Mouse (Mus musculus) right cerebral cortex, postnatal 14 days (tissue): ENCODE data around the gene Slc8a2.
A peak's percentile ranks its signal among the peaks of the same experiment; 100 is the strongest.

Experiments
- DNase-seq: peaks from one replicate; pipeline ENCODE4 v3.0.0; 2022

Gene Slc8a2

DNA sequence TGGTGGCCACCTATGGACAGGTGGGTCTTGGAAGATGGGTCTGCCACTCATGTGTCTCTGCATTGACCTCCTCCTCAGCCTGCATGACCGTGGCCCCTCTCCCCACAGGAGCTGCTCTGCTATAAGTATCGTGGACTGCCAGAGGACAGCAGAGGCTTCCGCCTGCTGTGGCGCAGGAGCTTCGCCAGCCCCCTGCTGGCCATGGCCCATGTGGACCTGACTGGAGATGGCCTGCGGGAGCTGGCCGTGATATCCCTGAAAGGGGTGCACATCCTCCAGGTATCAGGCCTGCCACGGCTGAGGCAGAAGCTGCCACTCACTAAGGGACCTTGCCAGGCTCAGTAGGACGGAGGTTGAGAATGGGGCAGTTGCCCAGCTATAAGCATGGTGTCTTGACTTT is 3.8 kb upstream of the Slc8a2 start:
- no peak for DNase-seq

DNA sequence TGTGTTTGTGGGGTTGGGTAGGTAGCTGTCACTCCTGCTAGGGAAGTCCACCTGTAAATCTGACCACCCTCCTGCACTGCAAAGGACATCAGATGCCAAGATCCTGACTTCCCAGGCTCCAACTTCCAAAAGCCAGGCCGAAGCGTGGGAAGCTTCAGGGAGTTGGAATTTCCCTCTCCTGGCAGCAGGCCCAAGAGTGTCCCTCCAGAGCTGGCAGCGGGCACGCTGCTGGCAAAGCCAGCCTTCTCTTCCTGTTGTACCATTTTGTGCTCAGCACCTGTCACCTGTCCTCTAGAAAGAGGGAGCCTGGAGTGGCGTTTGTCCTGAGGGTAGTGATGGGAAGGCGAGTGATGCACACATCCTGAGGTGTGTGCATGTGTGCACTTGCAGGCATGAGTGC is 1.3 kb upstream of the Slc8a2 start:
- DNase-seq: peak; percentile 57

DNA sequence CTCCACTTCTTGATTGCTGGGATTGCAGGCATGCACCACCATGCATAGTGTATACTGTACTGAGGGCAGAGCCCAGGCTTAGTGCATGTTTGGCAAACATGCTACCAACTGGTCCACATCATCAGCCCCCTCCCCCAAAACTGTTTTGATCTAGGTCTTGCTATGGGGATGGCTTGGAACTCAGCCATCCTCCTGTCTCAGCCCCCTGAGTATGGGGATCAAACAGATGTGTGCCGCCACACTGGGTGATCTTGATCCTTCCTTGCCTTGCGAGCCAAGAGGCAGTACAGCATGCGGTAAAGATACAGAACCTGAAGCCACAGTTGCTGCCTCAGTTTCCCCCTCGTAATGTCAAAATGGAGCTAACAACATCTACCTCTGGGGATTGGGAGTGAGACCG is 727 bp upstream of the Slc8a2 start:
- DNase-seq: no peak

DNA sequence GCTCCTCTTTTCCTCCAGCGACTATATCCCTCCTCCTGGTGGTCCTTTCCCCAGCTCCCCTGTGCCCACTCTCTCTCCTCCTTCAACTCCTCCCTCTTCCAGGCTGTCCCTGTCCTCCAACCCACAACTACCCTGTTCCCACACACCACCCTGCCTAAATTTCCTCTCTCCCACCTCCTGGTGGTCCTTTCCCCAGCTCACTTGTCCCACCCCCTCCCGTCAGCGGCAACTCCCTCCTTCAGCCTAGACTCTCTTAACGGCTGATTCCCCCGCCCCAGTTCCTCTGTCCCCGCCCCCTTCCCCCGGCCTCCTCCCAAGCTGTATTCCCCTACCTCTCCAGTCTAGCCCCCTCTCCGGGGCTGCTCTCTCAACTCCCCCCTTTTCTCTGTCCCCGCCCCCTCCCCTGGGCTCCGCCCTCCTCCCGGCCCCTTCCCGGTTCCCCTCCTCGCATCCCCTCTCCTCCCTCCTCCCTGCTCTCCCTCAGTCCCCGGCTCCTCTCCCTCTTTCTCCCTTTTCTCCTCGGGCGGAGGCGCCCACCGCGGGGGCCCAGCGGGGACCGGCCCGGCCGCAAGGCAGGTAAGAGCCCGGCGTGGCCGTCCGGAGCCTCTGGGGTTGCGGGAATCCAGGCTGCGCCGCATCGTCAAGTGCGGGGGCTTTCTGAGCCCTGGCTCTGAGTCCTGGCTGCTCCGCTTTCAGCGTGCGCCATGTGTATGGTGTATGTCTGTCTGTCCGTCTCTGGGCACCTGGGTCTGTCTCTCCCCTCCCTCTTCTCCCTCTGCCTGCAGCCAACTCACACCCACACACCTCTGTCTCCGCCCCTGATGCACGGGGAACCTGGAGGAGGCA is 443 bp downstream of the Slc8a2 start:
- DNase-seq: peak; percentile 74

DNA sequence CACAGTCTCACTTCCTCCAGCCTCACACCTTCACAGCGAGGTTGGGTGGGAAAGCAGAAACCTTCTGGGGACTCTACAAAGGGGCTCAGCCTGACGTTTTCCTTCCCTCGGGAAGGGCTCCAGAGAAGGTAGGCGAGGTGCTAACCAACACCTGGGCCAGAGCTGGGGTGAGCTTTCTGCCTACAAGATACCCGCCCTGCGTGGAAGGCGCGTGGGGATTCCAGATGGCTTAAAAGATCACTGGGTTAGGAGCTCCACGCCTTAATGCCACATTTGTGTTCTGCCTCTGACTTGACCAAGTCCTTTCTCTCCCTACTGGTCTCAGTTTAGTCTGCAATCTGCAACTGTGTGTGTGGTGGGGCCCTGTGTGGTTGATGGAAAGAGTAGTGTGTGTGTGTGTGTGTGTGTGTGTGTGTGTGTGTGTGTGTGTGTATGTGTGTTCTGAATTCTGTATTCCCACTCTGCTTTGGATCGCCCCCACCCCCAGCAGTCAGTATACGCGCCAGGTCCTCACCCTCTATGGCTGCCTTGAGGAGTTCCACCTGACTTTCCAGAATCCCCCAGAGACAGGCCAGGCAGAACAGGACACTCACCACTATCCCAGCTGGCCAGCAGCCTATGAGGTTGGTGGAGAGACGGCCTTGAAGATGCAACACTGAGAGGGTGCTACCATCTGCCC is 1.5 kb downstream of the Slc8a2 start:
- DNase-seq: no peak

DNA sequence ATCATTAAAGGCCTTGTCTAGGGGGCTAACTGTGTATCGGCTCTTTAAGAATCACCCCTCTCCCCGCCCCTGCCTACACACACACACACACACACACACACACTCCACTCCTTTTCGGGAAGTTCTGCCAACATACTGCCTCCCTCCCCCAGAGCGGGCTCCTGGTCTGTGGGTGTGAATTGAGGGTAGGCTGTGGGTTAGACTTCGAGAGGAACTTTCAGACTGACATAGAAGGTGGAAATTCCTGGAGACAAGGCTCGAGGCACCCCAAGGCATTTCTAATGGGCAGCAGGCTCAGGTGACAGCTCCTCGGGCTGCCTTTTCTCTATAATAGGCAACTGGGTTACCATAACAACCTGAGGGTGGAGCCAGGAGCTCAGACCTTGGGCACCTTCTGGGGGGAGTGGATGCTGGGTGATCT is 2.5 kb downstream of the Slc8a2 start:
- DNase-seq: peak; percentile 40

DNA sequence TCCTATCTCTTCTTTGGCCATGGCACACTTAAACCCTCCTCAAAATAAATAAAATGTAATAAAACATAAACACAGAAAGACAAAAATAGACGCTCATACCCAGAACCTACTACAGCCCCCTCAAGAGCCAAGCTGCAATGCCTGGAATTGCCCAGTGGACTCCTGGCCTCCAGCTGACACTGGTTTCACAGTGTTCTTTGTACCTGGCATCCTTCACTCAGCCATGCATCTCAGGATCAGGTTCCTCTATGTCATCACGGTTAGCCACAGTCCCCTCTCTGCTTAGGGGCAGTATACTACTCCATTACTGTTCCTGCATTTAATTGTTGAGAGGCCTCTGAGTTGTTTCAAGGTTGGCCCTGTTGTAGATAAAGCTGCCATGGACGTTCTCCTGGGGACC is 3.3 kb downstream of the Slc8a2 start:
- DNase-seq: no peak

DNA sequence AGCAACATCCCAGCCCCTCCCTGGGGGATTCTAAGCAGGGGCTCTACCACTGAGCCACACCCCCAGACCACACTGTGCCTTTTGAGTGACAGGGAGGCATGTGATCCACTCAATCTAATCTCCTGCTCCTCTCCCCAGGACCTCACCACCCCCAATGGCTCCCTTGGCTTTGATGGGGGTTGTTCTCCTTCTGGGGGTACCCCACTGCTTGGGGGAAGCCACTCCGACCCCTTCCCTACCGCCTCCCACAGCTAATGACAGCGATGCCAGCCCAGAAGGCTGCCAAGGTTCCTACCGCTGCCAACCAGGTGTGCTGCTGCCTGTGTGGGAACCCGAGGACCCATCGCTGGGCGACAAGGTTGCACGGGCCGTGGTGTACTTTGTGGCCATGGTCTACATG is 4.1 kb downstream of the Slc8a2 start:
- no peak for DNase-seq

DNA sequence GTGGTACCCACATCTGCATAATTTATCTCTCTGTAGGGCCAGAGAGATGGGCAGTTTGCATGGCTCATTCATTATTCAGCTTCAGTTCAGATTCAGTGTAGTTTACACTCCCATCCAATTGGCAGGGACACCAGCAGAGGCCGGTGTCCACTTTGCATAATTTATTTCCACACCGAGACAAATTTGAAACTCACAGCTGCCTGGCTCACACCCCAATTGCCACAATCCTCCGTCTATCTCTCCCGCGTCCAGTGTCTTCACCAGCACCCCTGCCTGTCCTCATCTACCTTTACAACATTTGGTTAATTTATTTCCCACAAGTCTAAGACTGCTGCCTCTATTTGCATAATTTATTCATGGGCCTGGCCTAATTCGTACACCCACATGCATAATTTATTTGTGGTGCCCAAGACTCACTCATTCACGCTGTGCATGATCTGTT is 5.3 kb downstream of the Slc8a2 start:
- DNase-seq: no peak

DNA sequence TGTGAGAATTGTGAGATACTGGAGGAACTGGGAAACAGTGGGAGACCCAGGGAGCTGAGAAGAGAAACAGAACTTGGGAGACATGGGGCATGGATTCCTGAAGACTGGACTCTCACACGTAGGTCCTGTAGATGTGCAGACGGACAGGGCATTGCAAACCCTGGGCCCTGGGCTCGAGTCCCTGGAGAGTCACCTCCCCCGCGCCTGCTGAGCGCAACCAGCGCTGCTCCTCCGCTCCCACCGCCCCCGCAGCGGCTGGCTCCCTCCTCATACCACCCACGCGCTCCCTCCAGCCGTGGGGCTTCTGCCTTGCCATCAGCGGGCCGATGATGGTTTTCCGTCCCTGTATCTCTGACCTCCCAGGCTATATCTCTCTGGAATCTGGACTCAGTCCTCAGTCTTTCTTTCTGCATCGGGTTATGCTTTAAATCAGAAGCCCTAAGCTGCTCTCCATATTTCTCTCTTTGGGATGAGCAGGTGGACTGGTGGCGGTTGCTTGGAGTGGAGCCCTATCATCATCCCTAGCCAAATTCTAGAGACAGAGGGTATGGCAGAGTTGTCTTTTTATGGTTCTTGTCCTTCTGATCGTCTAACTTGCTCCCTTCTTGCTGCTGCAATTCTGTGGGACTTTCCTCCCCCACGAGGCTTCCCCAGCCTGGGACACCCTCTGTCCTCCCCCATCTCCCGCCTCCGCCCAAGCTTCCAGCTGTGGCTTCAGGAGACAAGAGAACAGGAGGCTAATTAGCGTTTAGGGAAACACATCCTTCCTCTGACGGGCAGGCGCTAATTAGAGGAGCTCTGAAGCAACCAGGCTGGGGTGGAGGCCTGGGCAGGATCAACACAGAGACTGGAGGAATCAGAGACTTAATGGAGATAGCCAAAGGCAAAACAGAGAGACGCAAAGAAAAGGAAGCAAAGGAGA is 17.1 kb downstream of the Slc8a2 start:
- DNase-seq: peak; percentile 72

DNA sequence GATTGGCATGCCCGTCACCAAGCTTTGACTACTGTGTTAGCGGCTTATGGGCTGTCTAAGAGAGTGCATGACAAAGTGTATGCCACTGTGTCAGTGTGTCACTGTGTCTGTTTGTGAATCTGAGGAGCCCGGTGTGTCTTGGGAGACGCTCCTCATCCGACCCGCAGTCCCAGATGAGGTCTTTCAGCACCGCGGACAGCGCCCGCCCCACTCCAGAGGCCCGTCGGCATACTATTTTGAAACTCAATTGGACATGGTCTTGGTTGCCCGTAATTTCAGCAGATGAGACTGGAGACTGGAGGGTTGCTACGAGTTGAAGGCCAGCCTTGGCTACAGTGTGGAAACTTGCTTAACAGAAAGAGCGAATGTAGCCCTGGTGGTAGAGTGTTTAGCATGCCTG is 18.0 kb downstream of the Slc8a2 start:
- no peak for DNase-seq

DNA sequence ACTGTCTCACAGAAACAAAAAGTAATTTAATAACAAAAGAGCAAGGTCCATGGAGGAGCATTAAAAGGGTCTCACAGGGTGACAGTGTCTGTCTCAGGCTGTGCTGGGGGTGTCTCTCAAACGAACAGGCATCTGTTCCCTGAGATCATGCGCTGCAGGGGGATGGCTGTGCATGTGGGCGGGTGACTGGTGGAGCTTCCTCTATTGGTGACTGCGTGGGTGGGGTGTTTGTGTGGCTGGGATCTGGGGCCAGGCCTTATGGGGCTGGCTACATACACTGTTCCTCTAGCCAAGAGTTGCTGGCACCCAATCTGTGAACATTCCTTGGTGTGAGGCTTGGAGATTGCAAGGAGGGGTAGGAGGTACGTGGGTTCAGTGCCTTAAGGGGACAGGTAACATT is 19.6 kb downstream of the Slc8a2 start:
- DNase-seq: peak; percentile 78

DNA sequence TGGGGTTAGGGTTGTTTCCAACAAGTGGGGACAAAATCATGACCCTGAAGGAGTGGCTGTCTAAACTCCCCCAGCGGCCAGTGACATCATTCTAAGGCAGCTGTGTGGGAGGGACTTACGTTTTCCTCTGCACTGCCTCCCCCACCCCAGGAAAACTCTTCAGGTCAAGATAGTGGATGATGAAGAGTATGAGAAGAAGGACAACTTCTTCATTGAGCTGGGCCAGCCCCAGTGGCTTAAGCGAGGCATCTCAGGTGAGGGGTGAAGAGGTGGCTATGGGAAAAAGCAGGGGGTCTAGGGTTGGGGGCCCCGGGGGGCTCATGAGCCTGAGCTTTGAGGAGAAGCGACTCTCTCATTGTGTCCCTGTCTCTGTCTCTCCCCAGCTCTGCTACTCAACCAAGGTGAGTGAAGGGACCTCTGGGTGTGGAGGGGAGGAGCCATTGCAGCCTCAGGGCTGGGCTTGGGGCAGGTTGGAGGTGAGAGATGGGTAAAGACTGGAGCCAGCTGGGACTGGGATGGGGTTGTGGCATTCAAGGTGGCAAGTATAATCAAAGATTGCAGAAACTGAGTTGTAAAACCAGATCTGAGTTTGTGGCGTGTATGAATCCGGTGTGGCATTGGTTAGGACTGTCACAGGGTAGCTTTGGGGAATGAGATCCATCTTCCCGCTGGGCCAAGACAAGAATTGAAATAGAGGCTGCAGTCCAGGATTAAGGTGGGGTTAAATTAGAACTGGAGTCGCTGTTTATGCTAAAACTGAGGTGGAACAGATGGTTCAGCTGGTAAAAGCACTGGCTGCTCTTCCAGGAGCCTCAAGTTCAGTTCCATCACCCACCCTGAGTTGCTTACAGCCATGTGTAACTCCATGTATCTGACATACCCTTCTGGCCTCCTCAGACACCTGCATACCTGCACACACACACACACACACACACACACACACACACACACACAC is 20.8 kb downstream of the Slc8a2 start:
- DNase-seq: no peak

DNA sequence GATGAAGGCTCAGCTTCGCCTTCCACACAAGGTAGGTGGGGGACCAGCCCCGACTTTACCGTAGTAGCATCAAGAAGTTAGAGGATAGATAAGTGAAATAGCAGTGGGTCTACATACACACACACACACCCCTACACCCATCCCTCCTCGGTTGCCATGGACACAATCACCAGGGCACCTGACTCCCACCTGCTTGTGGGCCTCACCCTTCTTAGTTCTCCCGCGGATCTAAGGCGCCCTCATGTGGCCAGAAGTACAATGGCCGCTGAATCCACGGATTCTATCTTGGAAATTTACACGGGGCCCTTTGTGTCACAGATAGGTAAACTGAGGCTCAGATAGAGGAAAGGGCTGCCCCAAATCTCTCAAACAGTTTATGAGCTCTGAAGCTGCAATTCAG is 23.9 kb downstream of the Slc8a2 start:
- no peak for DNase-seq

DNA sequence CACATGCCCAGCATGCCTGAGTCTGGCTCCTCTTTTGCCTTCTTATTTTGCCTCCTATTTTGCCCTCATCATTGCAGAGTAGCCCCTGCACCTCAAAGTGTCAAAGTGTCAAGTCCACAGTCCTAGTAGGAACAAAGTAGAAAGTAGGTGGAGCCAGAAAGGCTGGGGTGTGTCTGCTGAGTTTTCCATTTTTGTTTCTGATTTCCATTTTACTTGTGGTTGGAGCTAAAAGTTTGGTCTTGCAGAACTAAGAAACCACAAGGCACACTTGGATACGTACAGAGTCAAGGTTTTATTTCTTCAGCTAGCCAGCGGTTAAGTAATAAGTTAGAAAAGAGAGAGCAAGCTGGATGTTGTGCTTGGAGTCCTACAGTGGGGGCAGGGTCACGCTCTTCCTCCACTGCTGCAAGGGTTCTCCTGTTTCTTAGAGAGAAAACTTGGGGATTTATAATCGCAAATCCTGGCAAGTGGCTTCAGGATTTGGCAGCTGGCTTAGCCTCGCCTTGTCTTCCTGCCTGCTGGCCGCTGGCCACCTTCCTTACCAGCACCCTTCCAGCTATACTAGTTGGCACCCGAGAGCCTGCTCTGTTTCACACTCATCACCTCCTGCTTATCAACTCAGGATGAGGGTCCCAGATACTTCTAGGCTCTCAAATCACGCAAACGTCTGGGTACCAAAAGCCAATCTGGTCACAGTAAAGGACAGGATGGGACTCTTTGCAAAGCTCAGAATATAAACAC is 25.7 kb downstream of the Slc8a2 start:
- DNase-seq: no peak

DNA sequence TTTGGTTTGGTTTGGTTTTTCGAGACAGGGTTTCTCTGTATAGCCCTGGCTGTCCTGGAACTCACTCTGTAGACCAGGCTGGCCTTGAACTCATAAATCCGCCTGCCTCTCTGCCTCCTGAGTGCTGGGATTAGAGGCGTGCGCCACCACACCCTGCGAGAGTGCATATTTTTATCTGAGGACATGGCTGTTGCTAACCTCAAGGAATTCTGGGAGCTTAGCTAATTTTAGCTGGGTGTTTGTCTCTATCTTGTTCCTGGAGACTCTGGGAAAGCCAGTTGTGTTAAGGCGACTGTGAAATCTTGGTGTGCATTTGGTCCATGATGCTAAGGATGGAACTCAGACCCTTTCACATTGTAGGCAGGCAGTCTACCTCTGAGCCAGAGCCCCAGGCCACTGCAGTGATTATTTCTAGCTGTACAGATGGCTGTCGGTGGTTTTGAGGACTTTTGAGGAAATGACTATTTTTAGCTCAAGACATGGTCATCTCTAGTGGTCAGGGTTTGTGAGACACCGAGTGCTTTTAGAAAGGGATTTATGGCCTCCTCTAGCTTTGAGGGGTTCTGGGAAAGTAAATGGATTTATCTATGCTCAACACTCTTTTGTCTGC is 26.6 kb downstream of the Slc8a2 start:
- no peak for DNase-seq

DNA sequence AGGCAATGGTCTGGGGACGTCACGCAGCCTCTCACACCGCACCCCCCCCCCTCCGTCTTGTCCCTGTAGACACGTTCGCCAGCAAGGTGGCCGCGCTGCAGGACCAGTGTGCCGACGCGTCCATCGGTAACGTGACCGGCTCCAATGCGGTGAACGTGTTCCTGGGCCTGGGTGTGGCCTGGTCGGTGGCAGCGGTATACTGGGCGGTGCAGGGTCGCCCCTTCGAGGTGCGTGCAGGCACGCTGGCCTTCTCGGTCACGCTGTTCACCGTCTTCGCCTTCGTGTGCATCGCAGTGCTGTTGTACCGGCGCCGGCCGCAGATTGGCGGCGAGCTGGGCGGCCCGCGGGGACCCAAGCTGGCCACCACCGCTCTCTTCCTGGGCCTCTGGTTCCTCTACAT is 29.1 kb downstream of the Slc8a2 start:
- no peak for DNase-seq

DNA sequence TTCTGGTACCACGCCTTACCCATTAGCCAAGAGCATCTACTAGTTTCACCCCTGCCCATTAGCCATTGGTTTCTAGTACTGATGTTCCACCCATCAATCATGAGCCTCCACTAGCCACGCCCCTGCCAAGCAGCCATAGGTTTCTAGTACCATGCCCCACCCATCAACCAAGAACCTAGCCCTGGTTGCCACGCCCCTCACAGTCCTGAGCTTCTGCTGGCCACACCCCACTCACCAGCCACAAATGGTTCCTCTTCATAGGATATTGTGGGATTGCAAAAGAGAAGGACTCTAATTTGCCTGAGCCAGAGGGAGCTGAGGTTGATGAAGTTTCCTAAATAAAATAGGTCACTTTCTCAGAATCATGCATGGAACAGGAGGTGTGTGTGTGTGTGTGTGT is 31.1 kb downstream of the Slc8a2 start:
- DNase-seq: peak; percentile 61

DNA sequence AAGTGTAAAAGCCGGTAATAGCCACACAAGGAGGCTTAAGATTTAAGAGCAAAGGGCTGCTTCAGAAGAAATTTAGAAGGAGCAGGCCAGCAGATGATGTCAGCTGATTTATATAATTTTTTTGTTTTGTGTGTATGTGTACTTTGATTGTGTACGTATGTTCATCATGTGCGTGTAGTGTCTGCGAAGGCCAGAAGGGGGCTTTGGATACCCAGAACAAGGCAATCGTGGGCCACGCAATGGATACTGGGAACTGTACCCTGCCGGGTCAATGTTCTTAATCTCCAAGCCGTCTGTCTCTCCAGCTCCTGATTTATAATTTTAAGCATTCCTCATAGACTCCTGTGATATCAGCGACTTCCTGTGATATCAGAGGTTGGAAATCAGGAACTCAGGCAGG is 31.7 kb downstream of the Slc8a2 start:
- DNase-seq: no peak

DNA sequence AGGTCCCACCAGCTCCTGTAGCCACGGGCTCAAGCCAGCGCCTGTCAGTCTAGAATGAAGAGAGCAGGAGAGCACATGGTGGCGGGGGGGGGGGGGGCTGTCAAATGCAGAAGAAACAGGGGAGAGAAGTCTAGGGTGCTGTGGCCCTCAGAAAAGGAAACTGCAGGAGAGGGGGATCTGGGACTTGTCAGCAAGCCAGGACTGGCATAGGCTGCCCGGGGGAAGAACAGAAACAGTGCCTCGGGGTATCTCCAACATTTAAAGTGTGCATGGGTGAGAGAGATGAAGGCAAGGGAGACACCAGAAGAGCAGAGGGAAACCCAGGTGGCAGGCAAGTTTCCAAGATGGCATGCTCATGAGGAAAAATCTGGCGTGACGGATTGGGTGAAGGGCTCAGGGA is 32.4 kb downstream of the Slc8a2 start:
- no peak for DNase-seq

DNA sequence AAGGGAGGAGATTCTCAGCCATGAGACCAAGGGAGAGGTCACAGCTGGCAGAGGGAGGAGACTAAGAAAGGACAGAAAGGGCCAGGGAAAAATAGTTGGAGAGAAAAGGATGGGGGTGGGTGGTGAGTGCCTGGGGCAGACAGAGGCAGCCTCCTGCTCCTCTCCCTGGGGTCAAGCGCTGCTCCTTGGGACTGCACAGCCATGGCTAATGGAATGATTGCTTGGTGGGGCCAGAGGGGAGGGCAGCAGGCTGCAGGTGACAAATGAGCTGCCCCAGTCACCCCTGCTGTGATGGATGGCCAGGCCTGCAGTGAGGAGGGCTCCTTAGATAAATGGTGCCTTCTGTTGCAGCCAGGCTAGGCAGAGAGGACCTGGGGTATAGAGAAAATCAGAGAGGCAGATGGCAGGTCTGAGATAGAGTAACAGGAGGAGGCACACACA is 42.5 kb downstream of the Slc8a2 start:
- DNase-seq: no peak
